ENCODE assay signal across 14 mouse cellular contexts in the genomic region with DNA sequence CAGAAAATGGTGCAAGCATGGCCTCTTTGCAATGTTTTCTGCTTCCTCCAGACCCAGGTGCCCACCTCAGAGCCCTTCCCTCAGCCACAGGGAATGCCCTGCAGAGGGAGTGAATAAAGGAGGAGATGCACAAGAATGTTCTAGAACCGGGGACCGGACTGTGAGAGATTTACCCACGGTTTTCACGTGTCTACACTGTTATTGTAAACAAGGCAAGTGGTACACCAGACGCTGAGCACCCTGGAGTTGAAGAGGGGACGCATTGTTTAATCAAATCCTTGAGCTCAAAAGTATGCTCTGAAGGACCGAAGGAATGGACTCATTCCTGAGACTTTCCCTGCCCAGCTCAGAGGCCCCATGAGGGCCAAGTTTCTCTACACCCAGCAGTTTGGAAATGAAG. TPM values are rescaled to one million over a fixed set of nuclear protein-coding genes. Genes with fewer than 3 reads are reported as not detected.
DNase-seq lines count a peak whose midpoint lies in the region; ATAC-seq and TF ChIP-seq lines count a peak whose summit lies in the region.
"Had no signal": no experiment of that assay in that cellular context is flagged by ENCODE, and none has a peak within 500 bp of the region (broad histone marks: within the 10 kb centered on the region; RNA-seq: fewer than 3 reads in every experiment).

No protein-coding gene starts in this region.

- H3K9me3 ChIP-seq in heart, embryonic 15.5 days (replicated peaks): no peaks in the 10 kb centered on the region
- H3K9me3 ChIP-seq in lung, postnatal 0 days (ENCODE audit: low read length): no peaks in the 10 kb centered on the region
- H3K9me3 ChIP-seq: megakaryocyte, embryonic 14.5 days had no signal

- H3K9ac ChIP-seq in heart, embryonic 15.5 days: no peak overlapping the region
- no peak overlapping the region for H3K9ac ChIP-seq in lung, postnatal 0 days (replicated peaks; ENCODE audit: low read depth)

- peaks cover 31% of the 10 kb centered on the region for H3K27me3 ChIP-seq in heart, embryonic 15.5 days
- H3K27me3 ChIP-seq in lung, postnatal 0 days (replicated peaks; ENCODE audit: insufficient read depth, low read length): 0 out of 2 replicates have a peak, but pooled peaks cover 3% of the 10 kb centered on the region

- H3K4me1 ChIP-seq in heart, embryonic 15.5 days (replicated peaks): peaks cover 30% of the 10 kb centered on the region
- peaks cover 8% of the 10 kb centered on the region for H3K4me1 ChIP-seq in embryonic fibroblast, embryonic 13.5 days (ENCODE audit: control insufficient read depth, insufficient read depth, low read length)
- H3K4me1 ChIP-seq in lung, postnatal 0 days (ENCODE audit: insufficient read depth, low read depth, low read length): no peaks in the 10 kb centered on the region

- peak; percentile 98 for TF ChIP-seq EP300 in lung, postnatal 0 days (IDR thresholded peaks at IDR 0.05)

- TF ChIP-seq CTCF in embryonic fibroblast, embryonic 13.5 days (IDR thresholded peaks at IDR 0.05; ENCODE audit: borderline replicate concordance, insufficient read depth, low read length): no peak
- peak; percentile 17; the same call in 1 of the 2 replicates for TF ChIP-seq CTCF in lung, postnatal 0 days (IDR thresholded peaks at IDR 0.05)

- ATAC-seq in heart, embryonic 15.5 days (replicated peaks; ENCODE audit: insufficient number of reproducible peaks, insufficient read depth, low FRiP score, low read depth): no peak
- ATAC-seq in lung, postnatal 0 days: peak; percentile 76
- ATAC-seq: activated CD4-positive, CD25-positive, alpha-beta regulatory T cell, adult 4 months; CD4-positive, CD25-positive, alpha-beta regulatory T cell, adult 4 months; intestine, embryonic 16.5 days had no signal

- H3K27ac ChIP-seq in heart, embryonic 15.5 days: peak overlapping the region; percentile 28; the same call in 1 of the 2 replicates
- H3K27ac ChIP-seq in embryonic fibroblast, embryonic 13.5 days (ENCODE audit: insufficient read depth, low read length): peak overlapping the region; percentile 72; the same call in 1 of the 2 replicates
- peak overlapping the region; percentile 95 for H3K27ac ChIP-seq in lung, postnatal 0 days (ENCODE audit: low read length)

- no peak overlapping the region for H3K4me3 ChIP-seq in heart, embryonic 15.5 days
- no peak overlapping the region for H3K4me3 ChIP-seq in embryonic fibroblast, embryonic 13.5 days (ENCODE audit: insufficient read depth, low read length)
- H3K4me3 ChIP-seq in lung, postnatal 0 days (ENCODE audit: low read depth, low read length): no peak overlapping the region

- no peak overlapping the region for H3K4me2 ChIP-seq in heart, embryonic 15.5 days
- peak overlapping the region; percentile 93; the same call in 1 of the 2 replicates for H3K4me2 ChIP-seq in lung, postnatal 0 days (replicated peaks; ENCODE audit: low read depth, low read length)

- intact Hi-C loops in heart, postnatal 36 days (cut with DNase I): no loop called here

- WGBS in heart, embryonic 15.5 days: 47% methylated on average over 7 of the region's 7 CpGs
- WGBS in lung, postnatal 0 days: 33% methylated on average over 7 of the region's 7 CpGs

- no peaks in the 10 kb centered on the region for H3K36me3 ChIP-seq in heart, embryonic 15.5 days
- no peaks in the 10 kb centered on the region for H3K36me3 ChIP-seq in lung, postnatal 0 days (ENCODE audit: insufficient read depth, low read length)

- no peak for TF ChIP-seq POLR2A in embryonic fibroblast, embryonic 13.5 days (IDR thresholded peaks at IDR 0.05; ENCODE audit: low read depth, low read length)

- no peak for DNase-seq in heart, postnatal 36 days
- DNase-seq in kidney, postnatal 4 days: peak; percentile 5 to 14
- DNase-seq in lung, postnatal 0 days (ENCODE audit: low spot score): peak; percentile 94
- DNase-seq in spleen, postnatal 4 days (ENCODE audit: low spot score in 2 of 2): no peak
- DNase-seq in cerebellum, postnatal 10 days: no peak
- DNase-seq in urinary bladder, postnatal 36 days (ENCODE audit: low spot score in 2 of 2): no peak
- DNase-seq: liver; right cerebral cortex, postnatal 25 days had no signal

RNA-seq across cellular contexts. Expression of a gene that starts 43.2 kb away (rescaled TPM):
- 17.3 and 24.1 TPM in 2 replicates for polyA plus RNA-seq in heart, embryonic 15.5 days (2015; fragmentation: Nextera tagmentation; extraction: Ambion mirVana)
- 10 to 100 TPM; 16.9 to 21.6 TPM for total RNA-seq in heart, postnatal 36 days (2021)
- polyA plus RNA-seq in embryonic fibroblast, embryonic 13.5 days (2011; ENCODE audit: insufficient read length, low read depth, missing spikeins): 59.6 and 74.4 TPM in 2 replicates
- polyA plus RNA-seq in lung, postnatal 0 days (2015; fragmentation: Nextera tagmentation; extraction: Ambion mirVana): 22.4 and 29.5 TPM in 2 replicates
- polyA plus RNA-seq: activated CD4-positive, CD25-positive, alpha-beta regulatory T cell, adult 4 months had no signal

Comparison
In these comparisons a context has a peak if more than half of its experiments do, and no peak if none do; other contexts are left out.
1. H3K27ac ChIP-seq: peak in every context shown above with its lines; median percentile 95 in lung, postnatal 0 days; 72 in embryonic fibroblast, embryonic 13.5 days; 28 in heart, embryonic 15.5 days.
2. DNase-seq: peak in kidney, postnatal 4 days (2 of 2) and lung, postnatal 0 days (single experiment); none in heart, postnatal 36 days (0 of 2), spleen, postnatal 4 days (0 of 2), cerebellum, postnatal 10 days (0 of 2) and urinary bladder, postnatal 36 days (0 of 2).